Mouse (Mus musculus): ENCODE data around the gene Eml4. TPM values are rescaled to one million over a fixed set of nuclear protein-coding genes. Genes with fewer than 3 reads are reported as not detected.

The Eml4 gene
- polyA plus RNA-seq, 1 experiment, result 0.95 TPM

GRCm38 (mm10) chr17:83466697-83467251, 116.0 kb downstream of the Eml4 start:
- peaks cover 78% of the 10 kb centered on the region for H3K36me3 ChIP-seq (replicated peaks; ENCODE audit: low read length)
- TF ChIP-seq GATA1 (IDR thresholded peaks at IDR 0.05; ENCODE audit: borderline replicate concordance, low read length) (no peak), FLI1 (IDR thresholded peaks at IDR 0.05; ENCODE audit: low read length) (no peak)
- H3K4me3 ChIP-seq (replicated peaks), result no peak overlapping the region
- H3K4me1 ChIP-seq, result no peaks in the 10 kb centered on the region
- H3K9me3 ChIP-seq, result no peaks in the 10 kb centered on the region
- no peaks in the 10 kb centered on the region for H3K27me3 ChIP-seq (replicated peaks)

GRCm38 (mm10) chr17:83469586-83469985, 118.9 kb downstream of the Eml4 start:
- no peak for TF ChIP-seq GATA1 (IDR thresholded peaks at IDR 0.05; ENCODE audit: borderline replicate concordance, low read length)
- TF ChIP-seq FLI1 (IDR thresholded peaks at IDR 0.05; ENCODE audit: low read length), result no peak
- Histone ChIP-seq H3K4me1 (no peaks in the 10 kb centered on the region), H3K4me3 (replicated peaks) (no peak overlapping the region), H3K27me3 (replicated peaks) (no peaks in the 10 kb centered on the region), H3K36me3 (replicated peaks; ENCODE audit: low read length) (peaks cover 81% of the 10 kb centered on the region), H3K9me3 (no peaks in the 10 kb centered on the region)

GRCm38 (mm10) chr17:83477089-83477488, 126.4 kb downstream of the Eml4 start:
- TF ChIP-seq FLI1 (IDR thresholded peaks at IDR 0.05; ENCODE audit: low read length) (no peak), GATA1 (IDR thresholded peaks at IDR 0.05; ENCODE audit: borderline replicate concordance, low read length) (no peak)
- Histone ChIP-seq H3K9me3 (no peaks in the 10 kb centered on the region), H3K27me3 (replicated peaks) (no peaks in the 10 kb centered on the region), H3K4me3 (replicated peaks) (no peak overlapping the region), H3K4me1 (peaks cover 4% of the 10 kb centered on the region), H3K36me3 (replicated peaks; ENCODE audit: low read length) (peaks cover 86% of the 10 kb centered on the region)

GRCm38 (mm10) chr17:83481551-83481950, 130.8 kb downstream of the Eml4 start:
- H3K4me1 ChIP-seq, result peaks cover 4% of the 10 kb centered on the region
- TF ChIP-seq FLI1 (IDR thresholded peaks at IDR 0.05; ENCODE audit: low read length), result no peak
- TF ChIP-seq GATA1 (IDR thresholded peaks at IDR 0.05; ENCODE audit: borderline replicate concordance, low read length), result no peak
- no peaks in the 10 kb centered on the region for H3K9me3 ChIP-seq
- peaks cover 50% of the 10 kb centered on the region for H3K36me3 ChIP-seq (replicated peaks; ENCODE audit: low read length)
- no peaks in the 10 kb centered on the region for H3K27me3 ChIP-seq (replicated peaks)
- no peak overlapping the region for H3K4me3 ChIP-seq (replicated peaks)

- no peaks in the 10 kb centered on the region for H3K27me3 ChIP-seq (replicated peaks)
- H3K9me3 ChIP-seq, result no peaks in the 10 kb centered on the region
- H3K36me3 ChIP-seq (replicated peaks; ENCODE audit: low read length), result peaks cover 36% of the 10 kb centered on the region
- H3K4me3 ChIP-seq (replicated peaks), result no peak overlapping the region
- no peak for TF ChIP-seq GATA1 (IDR thresholded peaks at IDR 0.05; ENCODE audit: borderline replicate concordance, low read length)
- no peak for TF ChIP-seq FLI1 (IDR thresholded peaks at IDR 0.05; ENCODE audit: low read length)
- peaks cover 4% of the 10 kb centered on the region for H3K4me1 ChIP-seq
Observed at GRCm38 (mm10) chr17:83482817-83483536, 132.2 kb downstream of the Eml4 start.

GRCm38 (mm10) chr17:83483784-83484183, 133.1 kb downstream of the Eml4 start:
- Histone ChIP-seq H3K36me3 (replicated peaks; ENCODE audit: low read length) (peaks cover 28% of the 10 kb centered on the region), H3K4me3 (replicated peaks) (no peak overlapping the region), H3K9me3 (no peaks in the 10 kb centered on the region), H3K4me1 (peaks cover 4% of the 10 kb centered on the region), H3K27me3 (replicated peaks) (no peaks in the 10 kb centered on the region)
- TF ChIP-seq FLI1 (IDR thresholded peaks at IDR 0.05; ENCODE audit: low read length), result no peak
- TF ChIP-seq GATA1 (IDR thresholded peaks at IDR 0.05; ENCODE audit: borderline replicate concordance, low read length), result no peak

GRCm38 (mm10) chr17:83487762-83488161, 137.0 kb downstream of the Eml4 start:
- TF ChIP-seq FLI1 (IDR thresholded peaks at IDR 0.05; ENCODE audit: low read length), result no peak
- no peak for TF ChIP-seq GATA1 (IDR thresholded peaks at IDR 0.05; ENCODE audit: borderline replicate concordance, low read length)
- Histone ChIP-seq H3K27me3 (replicated peaks) (no peaks in the 10 kb centered on the region), H3K9me3 (peaks cover 20% of the 10 kb centered on the region), H3K4me3 (replicated peaks) (no peak overlapping the region), H3K36me3 (replicated peaks; ENCODE audit: low read length) (no peaks in the 10 kb centered on the region), H3K4me1 (peaks cover under 1% of the 10 kb centered on the region; the same call in 1 of the 2 replicates)

GRCm38 (mm10) chr17:83498889-83499288, 148.2 kb downstream of the Eml4 start:
- TF ChIP-seq GATA1 (IDR thresholded peaks at IDR 0.05; ENCODE audit: borderline replicate concordance, low read length), result no peak
- no peak for TF ChIP-seq FLI1 (IDR thresholded peaks at IDR 0.05; ENCODE audit: low read length)
- Histone ChIP-seq H3K9me3 (peaks cover 33% of the 10 kb centered on the region), H3K4me1 (no peaks in the 10 kb centered on the region), H3K36me3 (replicated peaks; ENCODE audit: low read length) (peaks cover 64% of the 10 kb centered on the region), H3K4me3 (replicated peaks) (no peak overlapping the region), H3K27me3 (replicated peaks) (no peaks in the 10 kb centered on the region)

- Histone ChIP-seq H3K4me1 (peaks cover under 1% of the 10 kb centered on the region; the same call in 1 of the 2 replicates), H3K36me3 (replicated peaks; ENCODE audit: low read length) (peaks cover 72% of the 10 kb centered on the region), H3K9me3 (peaks cover 33% of the 10 kb centered on the region), H3K27me3 (replicated peaks) (no peaks in the 10 kb centered on the region), H3K4me3 (replicated peaks) (no peak overlapping the region)
- no peak for TF ChIP-seq FLI1 (IDR thresholded peaks at IDR 0.05; ENCODE audit: low read length)
- TF ChIP-seq GATA1 (IDR thresholded peaks at IDR 0.05; ENCODE audit: borderline replicate concordance, low read length), result no peak
Observed at GRCm38 (mm10) chr17:83499692-83500091, 149.0 kb downstream of the Eml4 start.

- H3K36me3 ChIP-seq (replicated peaks; ENCODE audit: low read length), result peaks cover 71% of the 10 kb centered on the region
- TF ChIP-seq GATA1 (IDR thresholded peaks at IDR 0.05; ENCODE audit: borderline replicate concordance, low read length) (no peak), FLI1 (IDR thresholded peaks at IDR 0.05; ENCODE audit: low read length) (no peak)
- peaks cover 19% of the 10 kb centered on the region for H3K4me1 ChIP-seq
- H3K27me3 ChIP-seq (replicated peaks), result no peaks in the 10 kb centered on the region
- H3K4me3 ChIP-seq (replicated peaks), result no peak overlapping the region
- no peaks in the 10 kb centered on the region for H3K9me3 ChIP-seq
Observed at GRCm38 (mm10) chr17:83503693-83504092, 153.0 kb downstream of the Eml4 start.

All from megakaryocyte, embryonic 14.5 days (primary cell).